Mouse (Mus musculus) CD8-positive naive resting alpha-beta T cell, adult 2 months (primary cell): ENCODE results near the gene Cyb5d1.

Experiments used
- DNase-seq, 2 experiments: peaks; one replicate each; pipeline ENCODE4 v3.0.0; 2022; ENCODE audit warnings: low read depth in 2 of 2, low spot score in 2 of 2

Gene Cyb5d1

GRCm38 (mm10) chr11:69395235-69395633 lies at the start of gene Cyb5d1, which contains the start of gene Naa38:
Cyb5d1 (minus strand) TSS chr11:69395631.
Naa38 (plus strand) TSS chr11:69395487.
- DNase-seq, result peak; percentile 82 to 84

GRCm38 (mm10) chr11:69443328-69443727 lies 47.9 kb upstream of the Cyb5d1 start:
- DNase-seq, result no peak

GRCm38 (mm10) chr11:69437291-69437690 lies 41.9 kb upstream of the Cyb5d1 start:
- no peak for DNase-seq

- no peak for DNase-seq
Measured at GRCm38 (mm10) chr11:69433189-69433588, 37.8 kb upstream of the Cyb5d1 start.

- no peak for DNase-seq
Measured at GRCm38 (mm10) chr11:69432640-69432982, 37.2 kb upstream of the Cyb5d1 start.

- DNase-seq, result peak; percentile 70 to 79
Measured at GRCm38 (mm10) chr11:69431829-69432639, 36.6 kb upstream of the Cyb5d1 start.

- no peak for DNase-seq
Measured at GRCm38 (mm10) chr11:69430631-69431030, 35.2 kb upstream of the Cyb5d1 start.

- DNase-seq, result no peak
Measured at GRCm38 (mm10) chr11:69429313-69429712, 33.9 kb upstream of the Cyb5d1 start.

- no peak for DNase-seq
Measured at GRCm38 (mm10) chr11:69428751-69429150, 33.3 kb upstream of the Cyb5d1 start.

GRCm38 (mm10) chr11:69426246-69426645 lies 30.8 kb upstream of the Cyb5d1 start:
- DNase-seq, result no peak

GRCm38 (mm10) chr11:69423885-69424284 lies 28.5 kb upstream of the Cyb5d1 start:
- DNase-seq, result no peak

- no peak for DNase-seq
Measured at GRCm38 (mm10) chr11:69422842-69423241, 27.4 kb upstream of the Cyb5d1 start.

GRCm38 (mm10) chr11:69421131-69421977 lies 25.9 kb upstream of the Cyb5d1 start:
- no peak for DNase-seq

GRCm38 (mm10) chr11:69420554-69421000 lies 25.1 kb upstream of the Cyb5d1 start:
- no peak for DNase-seq

GRCm38 (mm10) chr11:69419813-69420553 lies 24.6 kb upstream of the Cyb5d1 start:
- no peak for DNase-seq

- DNase-seq, result no peak
Measured at GRCm38 (mm10) chr11:69419443-69419812, 24.0 kb upstream of the Cyb5d1 start.

GRCm38 (mm10) chr11:69418481-69419442 lies 23.3 kb upstream of the Cyb5d1 start:
- peak; percentile 56 to 61 for DNase-seq

GRCm38 (mm10) chr11:69417449-69418384 lies 22.3 kb upstream of the Cyb5d1 start:
- DNase-seq, result no peak

- no peak for DNase-seq
Measured at GRCm38 (mm10) chr11:69416921-69417448, 21.6 kb upstream of the Cyb5d1 start.
